Mouse (Mus musculus) limb, embryonic 11.5 days (tissue): ENCODE measurements around the gene Arl5a. TPM values are rescaled to one million over a fixed set of nuclear protein-coding genes. Genes with fewer than 3 reads are reported as not detected.

Experiments
- ATAC-seq: fragments of 200-750 bp; cut with Nextera tagmentation; 2 replicates; pipeline ENCODE4 v1.8.0; 2017; ENCODE audit warnings: low read depth; ENCODE audit not compliant: insufficient number of reproducible peaks, low FRiP score, low TSS enrichment
- DNase-seq: peaks from one replicate; pipeline ENCODE4 v3.0.0-alpha.2; 2015; ENCODE audit warnings: low spot score
- H3K27ac ChIP-seq: fragments of 300-500 bp; sonication (generic); replicated peaks from 2 replicates; pipeline ENCODE4 v1.5.1; 2014; ENCODE audit warnings: low read depth, mild to moderate bottlenecking, low read length
- H3K27me3 ChIP-seq: fragments of 300-500 bp; sonication (generic); 2 replicates; pipeline ENCODE4 v1.6.1; 2014; ENCODE audit warnings: mild to moderate bottlenecking, low read length, mixed read lengths; ENCODE audit not compliant: control insufficient read depth, insufficient read depth
- H3K36me3 ChIP-seq: fragments of 300-500 bp; sonication (generic); 2 replicates; pipeline ENCODE4 v1.6.1; 2014; ENCODE audit warnings: mild to moderate bottlenecking, low read length, moderate library complexity, mixed read lengths; ENCODE audit not compliant: control insufficient read depth, insufficient read depth
- H3K4me1 ChIP-seq: fragments of 300-500 bp; sonication (generic); 2 replicates; pipeline ENCODE4 v1.6.1; 2014; ENCODE audit warnings: low read length, mixed read lengths; ENCODE audit not compliant: control insufficient read depth, insufficient read depth
- H3K4me2 ChIP-seq: fragments of 300-500 bp; sonication (generic); 2 replicates; pipeline ENCODE4 v1.6.1; 2014; ENCODE audit warnings: low read depth, mild to moderate bottlenecking, moderate library complexity; ENCODE audit not compliant: severe bottlenecking
- H3K4me3 ChIP-seq: fragments of 300-500 bp; sonication (generic); 2 replicates; pipeline ENCODE4 v1.5.1; 2014; ENCODE audit warnings: low read depth, low read length
- H3K9ac ChIP-seq: fragments of 300-500 bp; sonication (generic); 2 replicates; pipeline ENCODE4 v1.6.1; 2014; ENCODE audit warnings: mild to moderate bottlenecking, low read length
- H3K9me3 ChIP-seq: fragments of 300-500 bp; sonication (generic); 2 replicates; pipeline ENCODE4 v1.6.1; 2016; ENCODE audit warnings: low read length; ENCODE audit not compliant: control insufficient read depth
- WGBS: fragments of 180-500 bp; shearing (Covaris S2); extraction: QIAGEN DNeasy Blood & Tissue Kit; methylation state at CpG from one replicate; pipeline ENCODE4 v1.1.7; 2014; 5-methylcytosine and 5-hydroxymethylcytosine counted together
- polyA plus RNA-seq: library from polyadenylated mRNA; unstranded; fragments of >200 nt; fragmentation: Nextera tagmentation; extraction: Ambion mirVana; gene quantifications from 2 replicates; pipeline ENCODE4 v1.2.1, GENCODE M21; 2014

Arl5a gene
- polyA plus RNA-seq, 1 experiment from 2014 or later, result 76.9 TPM

DNA sequence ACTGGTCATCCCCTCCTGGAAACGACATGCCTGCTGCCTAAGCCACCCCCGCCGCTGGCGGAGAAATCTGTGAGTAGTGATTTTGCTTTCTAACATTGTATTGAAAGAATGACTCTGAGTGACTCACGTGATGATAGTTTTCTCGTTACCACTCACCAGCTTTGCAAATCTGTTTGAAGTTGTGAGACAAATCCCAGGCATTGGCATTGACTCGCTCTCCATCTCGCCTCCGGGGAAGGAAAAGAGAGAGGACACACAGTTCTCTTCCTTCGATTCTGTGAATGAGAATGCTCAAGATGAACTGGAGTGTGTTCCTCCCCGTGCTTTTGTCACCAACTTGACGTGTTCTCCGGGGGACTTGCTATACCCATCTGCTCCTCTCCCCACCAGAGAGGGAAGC is 57.5 kb downstream of the Arl5a start:
- no peak overlapping the region for H3K27ac ChIP-seq
- H3K36me3 ChIP-seq, result no peaks in the 10 kb centered on the region
- H3K4me2 ChIP-seq, result no peak overlapping the region
- no peaks in the 10 kb centered on the region for H3K9me3 ChIP-seq
- ATAC-seq (no peak), DNase-seq (no peak)
- H3K4me1 ChIP-seq, result no peaks in the 10 kb centered on the region
- no peaks in the 10 kb centered on the region for H3K27me3 ChIP-seq
- no peak overlapping the region for H3K4me3 ChIP-seq
- H3K9ac ChIP-seq, result no peak overlapping the region
- 64% methylated on average over 13 of the region's 13 CpGs for WGBS

DNA sequence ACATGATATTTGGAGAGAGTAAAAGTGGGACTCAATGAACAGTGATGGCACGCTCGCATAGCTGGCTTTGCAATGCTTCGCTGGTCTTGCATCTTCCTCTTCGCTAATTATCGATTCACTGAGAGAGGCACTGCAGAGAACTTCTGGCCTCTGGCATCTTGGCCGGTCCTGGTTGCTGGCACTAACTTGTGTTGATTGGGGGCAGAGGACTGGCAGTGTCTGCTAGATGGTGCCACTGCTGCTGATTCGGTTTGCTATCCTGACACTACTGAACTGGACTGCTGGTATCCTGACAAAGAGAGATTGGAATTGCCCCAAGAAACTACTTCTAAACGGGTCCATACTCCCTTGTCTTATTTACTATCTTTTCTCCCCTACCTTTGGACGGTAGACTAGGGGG is 63.6 kb downstream of the Arl5a start:
- H3K27me3 ChIP-seq, result no peaks in the 10 kb centered on the region
- 88% methylated on average over 9 of the region's 9 CpGs for WGBS
- no peak overlapping the region for H3K9ac ChIP-seq
- no peaks in the 10 kb centered on the region for H3K9me3 ChIP-seq
- H3K4me3 ChIP-seq, result no peak overlapping the region
- no peak overlapping the region for H3K4me2 ChIP-seq
- H3K4me1 ChIP-seq, result no peaks in the 10 kb centered on the region
- DNase-seq (peak; percentile 9), ATAC-seq (no peak)
- no peak overlapping the region for H3K27ac ChIP-seq
- no peaks in the 10 kb centered on the region for H3K36me3 ChIP-seq

GRCm38 (mm10) chr2:52359722-52360121 is 65.0 kb downstream of the Arl5a start:
- Histone ChIP-seq H3K9me3 (no peaks in the 10 kb centered on the region), H3K27ac (no peak overlapping the region), H3K36me3 (no peaks in the 10 kb centered on the region), H3K4me3 (no peak overlapping the region), H3K9ac (no peak overlapping the region), H3K4me1 (no peaks in the 10 kb centered on the region), H3K4me2 (no peak overlapping the region), H3K27me3 (no peaks in the 10 kb centered on the region)
- ATAC-seq (no peak), DNase-seq (no peak)
- 86% methylated on average over 1 of the region's 1 CpGs for WGBS

GRCm38 (mm10) chr2:52358156-52358555 is 66.5 kb downstream of the Arl5a start:
- no peaks in the 10 kb centered on the region for H3K27me3 ChIP-seq
- 80% methylated on average over 5 of the region's 5 CpGs for WGBS
- H3K4me2 ChIP-seq, result no peak overlapping the region
- no peak for DNase-seq
- H3K9me3 ChIP-seq, result no peaks in the 10 kb centered on the region
- no peak overlapping the region for H3K27ac ChIP-seq
- H3K4me3 ChIP-seq, result no peak overlapping the region
- ATAC-seq, result no peak
- no peak overlapping the region for H3K9ac ChIP-seq
- no peaks in the 10 kb centered on the region for H3K36me3 ChIP-seq
- no peaks in the 10 kb centered on the region for H3K4me1 ChIP-seq

GRCm38 (mm10) chr2:52351029-52351428 is 73.7 kb downstream of the Arl5a start:
- no peak for DNase-seq
- no peak overlapping the region for H3K27ac ChIP-seq
- H3K36me3 ChIP-seq, result no peaks in the 10 kb centered on the region

More at GRCm38 (mm10) chr2:52351029-52351428, 73.7 kb downstream of the Arl5a start:
- Histone ChIP-seq H3K4me2 (no peak overlapping the region), H3K9me3 (no peaks in the 10 kb centered on the region), H3K27me3 (no peaks in the 10 kb centered on the region), H3K9ac (no peak overlapping the region), H3K4me3 (no peak overlapping the region), H3K4me1 (no peaks in the 10 kb centered on the region)
- WGBS, result 89% methylated on average over 1 of the region's 1 CpGs
- ATAC-seq, result no peak

Other genes with a start within 250 kb of the Arl5a start
- 8.1 and 9.8 TPM in 2 replicates for gene Neb, start 46.4 kb downstream of the Arl5a start, polyA plus RNA-seq